Mouse (Mus musculus) bone marrow macrophage, adult 2 months (primary cell): Measurements from ENCODE around the gene Rab25. TPM values are rescaled to one million over a fixed set of nuclear protein-coding genes. Genes with fewer than 3 reads are reported as not detected.

Experiments
- H3K27ac ChIP-seq: 2 replicates; pipeline ENCODE4 v1.5.1; 2012; ENCODE audit warnings: low read depth, low read length; ENCODE audit not compliant: insufficient read depth
- H3K4me1 ChIP-seq: 2 replicates; pipeline ENCODE4 v1.6.1; 2012; ENCODE audit warnings: low read length; ENCODE audit not compliant: control insufficient read depth, insufficient read depth
- H3K4me3 ChIP-seq: 2 replicates; pipeline ENCODE4 v1.5.1; 2012; ENCODE audit warnings: mild to moderate bottlenecking, low read length, moderate library complexity; ENCODE audit not compliant: insufficient read depth
- CTCF ChIP-seq: IDR thresholded peaks from 2 replicates; pipeline ENCODE4 v1.5.1; 2012; ENCODE audit warnings: low read depth, mild to moderate bottlenecking, low read length, moderate library complexity
- POLR2A ChIP-seq: IDR thresholded peaks from 2 replicates; pipeline ENCODE4 v1.6.1; 2012; ENCODE audit warnings: mild to moderate bottlenecking, low read depth, low read length, borderline replicate concordance
- polyA plus RNA-seq: library from polyadenylated mRNA; stranded (reverse); fragments of >200 nt; gene quantifications from 2 replicates; pipeline ENCODE4 v1.2.4, GENCODE M21; 2012; ENCODE audit not compliant: missing spikeins, insufficient read depth, insufficient read length

Gene Rab25
- polyA plus RNA-seq, 1 experiment = not detected

GRCm38 (mm10) chr3:88505765-88506164, 42.3 kb downstream of the Rab25 start:
- Histone ChIP-seq H3K4me1 (peaks cover 38% of the 10 kb centered on the region), H3K27ac (no peak overlapping the region), H3K4me3 (no peak overlapping the region)
- TF ChIP-seq CTCF (no peak), POLR2A (no peak)

GRCm38 (mm10) chr3:88505081-88505480, 43.0 kb downstream of the Rab25 start:
- H3K4me3 ChIP-seq = no peak overlapping the region
- H3K4me1 ChIP-seq = peaks cover 32% of the 10 kb centered on the region
- TF ChIP-seq POLR2A (no peak), CTCF (no peak)
- H3K27ac ChIP-seq = peak overlapping the region; percentile 92

GRCm38 (mm10) chr3:88503881-88504746, 44.0 kb downstream of the Rab25 start:
- TF ChIP-seq POLR2A (no peak), CTCF (no peak)

GRCm38 (mm10) chr3:88503505-88503863, 44.6 kb downstream of the Rab25 start:
- Histone ChIP-seq H3K27ac (peak overlapping the region; percentile 92), H3K4me1 (peaks cover 34% of the 10 kb centered on the region), H3K4me3 (peak overlapping the region; percentile 20)
- TF ChIP-seq POLR2A = no peak

More at GRCm38 (mm10) chr3:88503881-88504746, 44.0 kb downstream of the Rab25 start:
- peak overlapping the region; percentile 20; the same call in 1 of the 2 replicates for H3K4me3 ChIP-seq
- H3K27ac ChIP-seq = peak overlapping the region; percentile 92
- peaks cover 34% of the 10 kb centered on the region for H3K4me1 ChIP-seq

- TF ChIP-seq CTCF = no peak
- TF ChIP-seq POLR2A = peak; percentile 97
- peaks cover 38% of the 10 kb centered on the region for H3K4me1 ChIP-seq
- peak overlapping the region; percentile 96 for H3K4me3 ChIP-seq
- H3K27ac ChIP-seq = peak overlapping the region; percentile 92
These were observed 45.2 kb downstream of the Rab25 start for GRCm38 (mm10) chr3:88502641-88503504.

GRCm38 (mm10) chr3:88502031-88502571, 46.0 kb downstream of the Rab25 start:
- TF ChIP-seq POLR2A = no peak
- TF ChIP-seq CTCF = no peak
- Histone ChIP-seq H3K27ac (peak overlapping the region; percentile 92), H3K4me3 (peak overlapping the region; percentile 96), H3K4me1 (peaks cover 45% of the 10 kb centered on the region)

GRCm38 (mm10) chr3:88501366-88502030, 46.6 kb downstream of the Rab25 start:
- H3K4me3 ChIP-seq = peak overlapping the region; percentile 96

GRCm38 (mm10) chr3:88500655-88501365, 47.3 kb downstream of the Rab25 start:
- Histone ChIP-seq H3K4me3 (peak overlapping the region; percentile 96), H3K4me1 (peaks cover 45% of the 10 kb centered on the region), H3K27ac (peak overlapping the region; percentile 6)
- TF ChIP-seq CTCF (no peak), POLR2A (no peak)

More at GRCm38 (mm10) chr3:88501366-88502030, 46.6 kb downstream of the Rab25 start:
- TF ChIP-seq POLR2A (no peak), CTCF (no peak)
- peak overlapping the region; percentile 92 for H3K27ac ChIP-seq
- peaks cover 45% of the 10 kb centered on the region for H3K4me1 ChIP-seq

GRCm38 (mm10) chr3:88500087-88500486, 48.0 kb downstream of the Rab25 start:
- Histone ChIP-seq H3K27ac (0 out of 2 replicates have a peak overlapping the region, but pooled peaks have one; percentile 6), H3K4me1 (peaks cover 45% of the 10 kb centered on the region), H3K4me3 (peak overlapping the region; percentile 96)
- TF ChIP-seq POLR2A (no peak), CTCF (no peak)
